Mouse (Mus musculus) midbrain, postnatal 0 days (tissue): ENCODE measurements around the gene Lpcat2b. TPM values are rescaled to one million over a fixed set of nuclear protein-coding genes. Genes with fewer than 3 reads are reported as not detected.

Experiments used
- ATAC-seq: fragments of 200-750 bp; cut with Nextera tagmentation; 2 replicates; pipeline ENCODE4 v1.8.0; 2017; ENCODE audit warnings: moderate number of reproducible peaks, mild to moderate bottlenecking, moderate TSS enrichment, moderate library complexity; ENCODE audit not compliant: low FRiP score
- DNase-seq: peaks from one replicate; pipeline ENCODE4 v3.0.0-alpha.2; 2015; ENCODE audit warnings: low spot score
- H3K27ac ChIP-seq: fragments of 300-500 bp; sonication (generic); 2 replicates; pipeline ENCODE4 v1.5.1; 2014; ENCODE audit warnings: low read depth, mild to moderate bottlenecking, low read length, mixed read lengths
- H3K27me3 ChIP-seq: fragments of 300-500 bp; sonication (generic); 2 replicates; pipeline ENCODE4 v1.6.1; 2014; ENCODE audit warnings: low read length, control low read depth, mixed read lengths; ENCODE audit not compliant: insufficient read depth
- H3K36me3 ChIP-seq: fragments of 300-500 bp; sonication (generic); 2 replicates; pipeline ENCODE4 v1.6.1; 2014; ENCODE audit warnings: low read length, control low read depth, mixed read lengths; ENCODE audit not compliant: insufficient read depth
- H3K4me1 ChIP-seq: fragments of 300-500 bp; sonication (generic); 2 replicates; pipeline ENCODE4 v1.6.1; 2014; ENCODE audit warnings: mild to moderate bottlenecking, control low read depth, antibody characterized with exemption, low read length, mixed read lengths; ENCODE audit not compliant: insufficient read depth
- H3K4me2 ChIP-seq: fragments of 300-500 bp; sonication (generic); 2 replicates; pipeline ENCODE4 v1.6.1; 2014; ENCODE audit warnings: low read depth, mild to moderate bottlenecking, low read length, mixed read lengths; ENCODE audit not compliant: poor library complexity, severe bottlenecking
- H3K4me3 ChIP-seq: fragments of 300-500 bp; sonication (generic); 2 replicates; pipeline ENCODE4 v1.5.1; 2014; ENCODE audit warnings: low read depth, mild to moderate bottlenecking, low read length, moderate library complexity
- H3K9ac ChIP-seq: fragments of 300-500 bp; sonication (generic); replicated peaks from 2 replicates; pipeline ENCODE4 v1.6.1; 2014; ENCODE audit warnings: mild to moderate bottlenecking, low read length, moderate library complexity, mixed read lengths; ENCODE audit not compliant: poor library complexity, severe bottlenecking
- H3K9me3 ChIP-seq: fragments of 300-500 bp; sonication (generic); 2 replicates; pipeline ENCODE4 v1.6.1; 2016; ENCODE audit warnings: low read length, control low read depth
- CTCF ChIP-seq: IDR thresholded peaks from 2 replicates; pipeline ENCODE4 v1.5.1; 2016; ENCODE audit warnings: antibody characterized with exemption, mild to moderate bottlenecking
- WGBS: fragments of 180-500 bp; shearing (Covaris S2); extraction: QIAGEN DNeasy Blood & Tissue Kit; methylation state at CpG from one replicate; pipeline ENCODE4 v1.1.7; 2014; 5-methylcytosine and 5-hydroxymethylcytosine counted together
- polyA plus RNA-seq: library from polyadenylated mRNA; unstranded; fragments of >200 nt; fragmentation: Nextera tagmentation; extraction: Ambion mirVana; gene quantifications from 2 replicates; pipeline ENCODE4 v1.2.1, GENCODE M21; 2015
- total RNA-seq: library from RNA; depleted of rRNA; stranded (reverse); fragments of >200 nt; gene quantifications from 2 replicates; pipeline ENCODE4 v1.2.3, GENCODE M21; 2014

The Lpcat2b gene
- total and polyA plus RNA-seq, 2 experiments from 2014 or later = not detected

DNA sequence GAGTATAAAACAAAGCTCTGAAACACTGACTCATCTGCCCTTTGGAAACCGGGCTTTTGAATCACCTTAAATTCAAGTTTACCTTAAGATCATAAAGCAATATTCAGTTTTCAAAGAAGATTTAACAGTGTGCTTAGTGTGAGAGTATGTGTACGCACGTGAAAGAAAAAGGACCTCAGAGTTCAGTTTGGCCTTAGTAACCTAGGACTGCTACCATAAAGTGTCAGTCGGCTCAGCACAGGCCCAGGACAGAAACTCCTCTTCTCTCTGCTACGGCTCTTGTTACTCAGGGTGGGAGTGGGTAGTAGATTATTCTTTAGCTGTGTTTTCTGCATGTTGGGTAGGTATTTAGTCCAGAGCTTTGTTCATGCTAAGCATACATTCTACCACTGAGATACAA is 18.3 kb downstream of the Lpcat2b start:
- WGBS = 92% methylated on average over 5 of the region's 5 CpGs

GRCm38 (mm10) chr5:107450299-107450698 is 18.9 kb downstream of the Lpcat2b start:
- no peak overlapping the region for H3K9ac ChIP-seq
- no peak overlapping the region for H3K4me3 ChIP-seq

More for the DNA sequence above, 18.3 kb downstream of the Lpcat2b start:
- ATAC-seq = no peak
- no peak for TF ChIP-seq CTCF
- no peak overlapping the region for H3K27ac ChIP-seq
- no peak for DNase-seq
- no peaks in the 10 kb centered on the region for H3K27me3 ChIP-seq
- no peaks in the 10 kb centered on the region for H3K9me3 ChIP-seq
- H3K36me3 ChIP-seq = 0 out of 2 replicates have a peak, but pooled peaks cover 4% of the 10 kb centered on the region
- no peak overlapping the region for H3K9ac ChIP-seq
- no peaks in the 10 kb centered on the region for H3K4me1 ChIP-seq
- H3K4me2 ChIP-seq = no peak overlapping the region
- H3K4me3 ChIP-seq = no peak overlapping the region

DNA sequence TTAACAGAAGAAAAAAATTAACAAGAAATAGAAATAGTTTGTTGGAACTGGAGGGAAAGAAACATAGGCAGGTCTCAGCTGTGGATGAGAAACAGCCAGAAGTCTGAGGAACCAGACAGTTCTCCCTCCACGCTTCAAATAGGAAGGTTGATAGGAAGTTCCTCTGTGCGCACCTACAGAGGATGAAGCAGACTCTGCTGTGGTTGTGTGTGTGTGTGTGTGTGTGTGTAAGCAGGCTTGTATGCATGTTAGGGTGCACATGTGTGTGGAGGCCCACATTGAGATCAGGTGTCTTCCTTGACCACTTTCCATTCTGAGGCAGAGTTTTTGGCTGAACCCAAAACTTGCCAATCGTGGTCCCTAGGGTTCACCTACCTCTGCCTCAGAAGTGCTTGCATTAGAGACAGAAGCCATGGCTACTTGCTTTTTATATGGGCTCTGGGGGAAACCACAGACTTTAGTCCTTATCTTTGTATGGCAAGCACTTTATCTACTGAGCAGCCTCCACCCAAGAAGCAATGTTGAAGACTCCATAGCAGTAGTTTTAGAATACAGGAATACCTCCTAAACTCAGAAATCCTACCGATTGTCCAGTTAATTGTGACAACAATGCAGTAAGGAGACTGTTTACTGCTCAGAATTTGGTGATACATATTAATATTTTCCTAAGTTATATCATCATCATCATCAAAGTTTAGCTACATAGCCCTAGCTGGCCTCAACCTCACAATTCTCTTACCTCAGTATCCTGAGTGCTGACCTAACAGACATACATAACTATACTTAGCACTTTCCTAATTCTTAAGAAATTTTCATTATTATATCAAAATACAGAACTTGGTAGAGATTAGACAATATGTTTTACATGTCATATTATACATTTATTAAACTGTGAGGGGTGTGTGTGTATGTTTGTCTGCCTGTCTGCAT is 31.1 kb downstream of the Lpcat2b start:
- Histone ChIP-seq H3K36me3 (0 out of 2 replicates have a peak, but pooled peaks cover 3% of the 10 kb centered on the region), H3K4me2 (no peak overlapping the region), H3K27ac (no peak overlapping the region), H3K4me3 (no peak overlapping the region), H3K4me1 (no peaks in the 10 kb centered on the region), H3K9me3 (no peaks in the 10 kb centered on the region), H3K27me3 (no peaks in the 10 kb centered on the region), H3K9ac (no peak overlapping the region)
- no peak for TF ChIP-seq CTCF
- 92% methylated on average over 4 of the region's 4 CpGs for WGBS
- DNase-seq (no peak), ATAC-seq (no peak)

More at GRCm38 (mm10) chr5:107450299-107450698, 18.9 kb downstream of the Lpcat2b start:
- H3K4me1 ChIP-seq = no peaks in the 10 kb centered on the region
- H3K9me3 ChIP-seq = no peaks in the 10 kb centered on the region
- 91% methylated on average over 5 of the region's 5 CpGs for WGBS
- H3K27ac ChIP-seq = no peak overlapping the region
- 0 out of 2 replicates have a peak, but pooled peaks cover 4% of the 10 kb centered on the region for H3K36me3 ChIP-seq
- no peak overlapping the region for H3K4me2 ChIP-seq
- ATAC-seq = no peak
- no peak for TF ChIP-seq CTCF
- H3K27me3 ChIP-seq = no peaks in the 10 kb centered on the region
- DNase-seq = no peak

GRCm38 (mm10) chr5:107466501-107466900 is 35.2 kb downstream of the Lpcat2b start:
- no peak for DNase-seq
- no peaks in the 10 kb centered on the region for H3K27me3 ChIP-seq
- ATAC-seq = no peak
- no peak overlapping the region for H3K4me3 ChIP-seq
- WGBS = 18% methylated on average over 5 of the region's 5 CpGs
- H3K4me1 ChIP-seq = no peaks in the 10 kb centered on the region
- no peaks in the 10 kb centered on the region for H3K9me3 ChIP-seq
- H3K27ac ChIP-seq = no peak overlapping the region
- H3K9ac ChIP-seq = no peak overlapping the region
- no peak for TF ChIP-seq CTCF
- H3K36me3 ChIP-seq = peaks cover 6% of the 10 kb centered on the region; the same call in 1 of the 2 replicates
- H3K4me2 ChIP-seq = no peak overlapping the region

- Histone ChIP-seq H3K4me1 (no peaks in the 10 kb centered on the region), H3K9ac (no peak overlapping the region), H3K4me2 (no peak overlapping the region), H3K9me3 (no peaks in the 10 kb centered on the region), H3K27me3 (no peaks in the 10 kb centered on the region), H3K36me3 (peaks cover 6% of the 10 kb centered on the region; the same call in 1 of the 2 replicates), H3K27ac (no peak overlapping the region), H3K4me3 (no peak overlapping the region)
- no peak for TF ChIP-seq CTCF
- ATAC-seq (no peak), DNase-seq (no peak)
- 72% methylated on average over 4 of the region's 4 CpGs for WGBS
These were observed 35.7 kb downstream of the Lpcat2b start for GRCm38 (mm10) chr5:107467098-107467497.
